In genomic region chr6:107290850-107291249, GRCm38 (mm10) we compare ENCODE assay signal across 13 mouse cellular contexts.
A peak's percentile ranks its signal among the peaks of the same experiment; 100 is the strongest.
DNase-seq lines count a peak whose midpoint lies in the region; TF ChIP-seq lines count a peak whose summit lies in the region.
"Had no signal": no experiment of that assay in that cellular context is flagged by ENCODE, and none has a peak within 500 bp of the region (broad histone marks: within the 10 kb centered on the region; RNA-seq: fewer than 3 reads in every experiment).

No protein-coding gene starts in this region.

- intact Hi-C loops in heart, postnatal 36 days (cut with DNase I) = no loop called here

- TF ChIP-seq POLR2A in brain, embryonic 14.5 days (IDR thresholded peaks at IDR 0.05; ENCODE audit: borderline replicate concordance, extremely low read depth, insufficient read depth, insufficient read length, poor library complexity, severe bottlenecking) = no peak

- no peak for TF ChIP-seq CTCF in brain, embryonic 14.5 days (IDR thresholded peaks at IDR 0.05; ENCODE audit: borderline replicate concordance, extremely low read depth, insufficient read depth, insufficient read length)

- peak; percentile 28 for DNase-seq in layer of hippocampus, adult 11-12 months (ENCODE audit: low spot score)
- no peak for DNase-seq in layer of hippocampus, postnatal 10 days (ENCODE audit: low spot score in 2 of 2)
- peak; percentile 89 for DNase-seq in brain, adult 2 months (ENCODE audit: low read depth, low spot score)
- DNase-seq in brain, embryonic 14.5 days (ENCODE audit: low read depth) = peak; percentile 38
- DNase-seq in cerebellum, adult 9-10 months = peak; percentile 83
- no peak for DNase-seq in ovary, postnatal 10 days (ENCODE audit: low spot score)
- DNase-seq in heart, postnatal 36 days = no peak
- DNase-seq: adrenal gland, postnatal 25 days; kidney, adult 9 months; kidney, postnatal 36 days; layer of hippocampus, postnatal 36 days; right cerebral cortex, adult 18-20 months; thymus, postnatal 36 days had no signal

Comparison
In these comparisons a context has a peak if more than half of its experiments do, and no peak if none do; other contexts are left out.
1. DNase-seq: peak in layer of hippocampus, adult 11-12 months (single experiment), brain, adult 2 months (single experiment), brain, embryonic 14.5 days (single experiment) and cerebellum, adult 9-10 months (single experiment); none in layer of hippocampus, postnatal 10 days (0 of 2), ovary, postnatal 10 days (single experiment) and heart, postnatal 36 days (0 of 2).